Mouse (Mus musculus) midbrain, embryonic 15.5 days (tissue): ENCODE results near the gene Fam90a1a. TPM values are rescaled to one million over a fixed set of nuclear protein-coding genes. Genes with fewer than 3 reads are reported as not detected.
"Not testable (repeated sequence)": the region's sequence is repeated elsewhere in the genome, so short reads cannot be mapped to it uniquely, and the experiment has no call there.

Experiments used
- ATAC-seq: fragments of 200-750 bp; cut with Nextera tagmentation; replicated peaks from 2 replicates; pipeline ENCODE4 v1.8.0; 2017; ENCODE audit warnings: moderate TSS enrichment
- H3K27ac ChIP-seq: fragments of 300-500 bp; sonication (generic); 2 replicates; pipeline ENCODE4 v1.5.1; 2015; ENCODE audit warnings: mild to moderate bottlenecking, inconsistent platforms
- H3K27me3 ChIP-seq: fragments of 300-500 bp; sonication (generic); replicated peaks from 2 replicates; pipeline ENCODE4 v1.6.1; 2015; ENCODE audit warnings: inconsistent platforms
- H3K36me3 ChIP-seq: fragments of 300-500 bp; sonication (generic); replicated peaks from 2 replicates; pipeline ENCODE4 v1.6.1; 2015; ENCODE audit warnings: inconsistent platforms
- H3K4me1 ChIP-seq: fragments of 300-500 bp; sonication (generic); 2 replicates; pipeline ENCODE4 v1.6.1; 2015; ENCODE audit warnings: inconsistent platforms
- H3K4me2 ChIP-seq: fragments of 300-500 bp; sonication (generic); 2 replicates; pipeline ENCODE4 v1.6.1; 2015; ENCODE audit warnings: inconsistent platforms, mild to moderate bottlenecking, moderate library complexity
- H3K4me3 ChIP-seq: fragments of 300-500 bp; sonication (generic); 2 replicates; pipeline ENCODE4 v1.5.1; 2015; ENCODE audit warnings: mild to moderate bottlenecking, inconsistent platforms
- H3K9ac ChIP-seq: fragments of 300-500 bp; sonication (generic); 2 replicates; pipeline ENCODE4 v1.6.1; 2015; ENCODE audit warnings: mild to moderate bottlenecking, inconsistent platforms
- H3K9me3 ChIP-seq: fragments of 300-500 bp; sonication (generic); 2 replicates; pipeline ENCODE4 v1.6.1; 2016; ENCODE audit warnings: inconsistent platforms
- WGBS: fragments of 180-500 bp; shearing (Covaris S2); methylation state at CpG from one replicate; pipeline ENCODE4 v1.1.7; 2015; ENCODE audit warnings: mixed read lengths; 5-methylcytosine and 5-hydroxymethylcytosine counted together
- polyA plus RNA-seq: library from polyadenylated mRNA; unstranded; fragments of >200 nt; fragmentation: Nextera tagmentation; extraction: Ambion mirVana; gene quantifications from 2 replicates; pipeline ENCODE4 v1.2.1, GENCODE M21; 2015

The Fam90a1a gene
- not detected in 2 replicates for polyA plus RNA-seq

GRCm38 (mm10) chr8:21958414-21958813 lies at the start of gene Fam90a1a:
Gene Fam90a1a, plus strand, starts transcription at chr8:21958714.
- Histone ChIP-seq H3K4me1 (no peaks in the 10 kb centered on the region), H3K27ac (no peak within 1 kb of the TSS), H3K9ac (no peak within 1 kb of the TSS), H3K9me3 (no peaks in the 10 kb centered on the region), H3K4me2 (no peak within 1 kb of the TSS), H3K4me3 (no peak within 1 kb of the TSS), H3K36me3 (no peaks in the 10 kb centered on the region), H3K27me3 (no peaks in the 10 kb centered on the region)
- ATAC-seq = no peak
- WGBS = 93% methylated on average over 2 of the region's 2 CpGs

GRCm38 (mm10) chr8:21911931-21912330 lies 46.6 kb upstream of the Fam90a1a start:
- no peak overlapping the region for H3K4me2 ChIP-seq
- no peaks in the 10 kb centered on the region for H3K4me1 ChIP-seq
- H3K27me3 ChIP-seq = no peaks in the 10 kb centered on the region
- WGBS = 8% methylated on average over 1 of the region's 1 CpGs
- no peak overlapping the region for H3K27ac ChIP-seq
- no peak for ATAC-seq
- H3K36me3 ChIP-seq = no peaks in the 10 kb centered on the region
- H3K9me3 ChIP-seq = no peaks in the 10 kb centered on the region
- H3K9ac ChIP-seq = no peak overlapping the region
- H3K4me3 ChIP-seq = no peak overlapping the region

GRCm38 (mm10) chr8:21912554-21912953 lies 46.0 kb upstream of the Fam90a1a start:
- no peak overlapping the region for H3K4me2 ChIP-seq
- H3K36me3 ChIP-seq = no peaks in the 10 kb centered on the region
- H3K27ac ChIP-seq = no peak overlapping the region
- no peaks in the 10 kb centered on the region for H3K9me3 ChIP-seq
- no peaks in the 10 kb centered on the region for H3K4me1 ChIP-seq
- no peaks in the 10 kb centered on the region for H3K27me3 ChIP-seq
- ATAC-seq = no peak
- H3K4me3 ChIP-seq = no peak overlapping the region
- 20% methylated on average over 2 of the region's 2 CpGs for WGBS
- H3K9ac ChIP-seq = no peak overlapping the region

GRCm38 (mm10) chr8:21915625-21916024 lies 42.9 kb upstream of the Fam90a1a start:
- Histone ChIP-seq H3K4me1 (no peaks in the 10 kb centered on the region), H3K27ac (no peak overlapping the region), H3K4me2 (no peak overlapping the region), H3K9ac (no peak overlapping the region), H3K36me3 (no peaks in the 10 kb centered on the region), H3K4me3 (no peak overlapping the region), H3K9me3 (no peaks in the 10 kb centered on the region), H3K27me3 (no peaks in the 10 kb centered on the region)
- no peak for ATAC-seq
- WGBS = 88% methylated on average over 3 of the region's 3 CpGs

- not testable (repeated sequence) for H3K27ac ChIP-seq, H3K4me2 ChIP-seq, H3K36me3 ChIP-seq, H3K4me1 ChIP-seq, H3K9me3 ChIP-seq, H3K27me3 ChIP-seq, H3K9ac ChIP-seq, H3K4me3 ChIP-seq
- ATAC-seq = 0 out of 2 replicates have a peak, but pooled peaks have one; percentile 27
- 44% methylated on average over 3 of the region's 3 CpGs for WGBS
Observed at GRCm38 (mm10) chr8:21930754-21931153, 27.8 kb upstream of the Fam90a1a start.

- no peaks in the 10 kb centered on the region for H3K36me3 ChIP-seq
- no peak for ATAC-seq
- no peak within 1 kb of the TSS for H3K4me3 ChIP-seq
- no peaks in the 10 kb centered on the region for H3K27me3 ChIP-seq
- 92% methylated on average over 6 of the region's 6 CpGs for WGBS
- H3K27ac ChIP-seq = no peak within 1 kb of the TSS
- H3K9me3 ChIP-seq = no peaks in the 10 kb centered on the region
- no peak within 1 kb of the TSS for H3K4me2 ChIP-seq
- no peaks in the 10 kb centered on the region for H3K4me1 ChIP-seq
- H3K9ac ChIP-seq = no peak within 1 kb of the TSS
Observed at GRCm38 (mm10) chr8:21932610-21933009, 25.9 kb upstream of the Fam90a1a start, which contains the start of gene Defb15. Gene Defb15, minus strand, starts transcription at chr8:21932710.

GRCm38 (mm10) chr8:21938052-21938451 lies 20.5 kb upstream of the Fam90a1a start, which contains the start of gene Defb35:
Gene Defb35, plus strand, starts transcription at chr8:21938352.
- ATAC-seq, H3K9me3 ChIP-seq, H3K9ac ChIP-seq, H3K36me3 ChIP-seq, H3K27ac ChIP-seq, H3K4me3 ChIP-seq, H3K4me1 ChIP-seq, H3K27me3 ChIP-seq, H3K4me2 ChIP-seq: not testable (repeated sequence)
- 86% methylated on average over 4 of the region's 4 CpGs for WGBS

GRCm38 (mm10) chr8:21946462-21946861 lies 12.1 kb upstream of the Fam90a1a start, which contains the start of gene Defb13:
Gene Defb13, plus strand, starts transcription at chr8:21946762.
- Histone ChIP-seq H3K9ac (no peak within 1 kb of the TSS), H3K27me3 (no peaks in the 10 kb centered on the region), H3K4me1 (no peaks in the 10 kb centered on the region), H3K27ac (no peak within 1 kb of the TSS), H3K4me3 (no peak within 1 kb of the TSS), H3K9me3 (no peaks in the 10 kb centered on the region), H3K36me3 (no peaks in the 10 kb centered on the region), H3K4me2 (no peak within 1 kb of the TSS)
- ATAC-seq = no peak
- WGBS = 84% methylated on average over 6 of the region's 6 CpGs

- no peak overlapping the region for H3K4me2 ChIP-seq
- H3K4me3 ChIP-seq = no peak overlapping the region
- H3K9me3 ChIP-seq = no peaks in the 10 kb centered on the region
- H3K4me1 ChIP-seq = no peaks in the 10 kb centered on the region
- H3K36me3 ChIP-seq = no peaks in the 10 kb centered on the region
- WGBS = 64% methylated on average over 9 of the region's 9 CpGs
- H3K27me3 ChIP-seq = no peaks in the 10 kb centered on the region
- H3K9ac ChIP-seq = no peak overlapping the region
- H3K27ac ChIP-seq = no peak overlapping the region
- no peak for ATAC-seq
Observed at GRCm38 (mm10) chr8:21947311-21948017, 11.1 kb upstream of the Fam90a1a start.

GRCm38 (mm10) chr8:21955321-21955720 lies 3.2 kb upstream of the Fam90a1a start:
- ATAC-seq = peak; percentile 54; the same call in 1 of the 2 replicates
- Histone ChIP-seq H3K4me2 (no peak overlapping the region), H3K4me1 (no peaks in the 10 kb centered on the region), H3K27ac (no peak overlapping the region), H3K4me3 (no peak overlapping the region), H3K9ac (no peak overlapping the region), H3K9me3 (no peaks in the 10 kb centered on the region), H3K27me3 (no peaks in the 10 kb centered on the region), H3K36me3 (no peaks in the 10 kb centered on the region)
- WGBS = 7% methylated on average over 9 of the region's 9 CpGs

DNA sequence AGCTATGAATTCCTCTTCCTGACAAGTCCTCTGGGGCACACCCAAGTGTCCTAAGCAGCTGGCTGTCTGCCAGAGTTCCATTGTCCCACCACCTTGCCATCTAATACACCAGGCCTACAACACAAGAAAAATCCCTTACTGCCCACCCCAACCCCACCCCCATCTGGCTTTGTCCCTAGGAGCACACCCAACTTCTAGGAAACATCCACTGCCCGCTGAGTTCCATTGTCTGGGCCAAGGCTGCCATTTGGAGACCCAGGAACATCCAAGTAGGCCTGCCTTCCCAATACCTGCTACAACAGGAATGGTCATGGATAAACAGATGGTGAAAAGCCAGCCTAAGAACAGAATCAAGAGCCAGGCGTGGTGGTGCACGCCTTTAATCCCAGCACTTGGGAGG lies 2.2 kb upstream of the Fam90a1a start:
- Histone ChIP-seq H3K9me3 (no peaks in the 10 kb centered on the region), H3K9ac (no peak overlapping the region), H3K36me3 (no peaks in the 10 kb centered on the region), H3K27ac (no peak overlapping the region), H3K4me1 (no peaks in the 10 kb centered on the region), H3K27me3 (no peaks in the 10 kb centered on the region), H3K4me2 (no peak overlapping the region), H3K4me3 (no peak overlapping the region)
- 82% methylated on average over 3 of the region's 3 CpGs for WGBS
- ATAC-seq = no peak

GRCm38 (mm10) chr8:21966646-21967045 lies 8.1 kb downstream of the Fam90a1a start:
- Histone ChIP-seq H3K4me3 (no peak overlapping the region), H3K4me1 (no peaks in the 10 kb centered on the region), H3K27ac (no peak overlapping the region), H3K27me3 (no peaks in the 10 kb centered on the region), H3K9ac (no peak overlapping the region), H3K9me3 (no peaks in the 10 kb centered on the region), H3K36me3 (no peaks in the 10 kb centered on the region), H3K4me2 (no peak overlapping the region)
- no peak for ATAC-seq
- WGBS = 83% methylated on average over 1 of the region's 1 CpGs

GRCm38 (mm10) chr8:21969475-21969874 lies 11.0 kb downstream of the Fam90a1a start, which contains the start of gene Ccdc70:
Gene Ccdc70, plus strand, starts transcription at chr8:21969775.
- no peaks in the 10 kb centered on the region for H3K9me3 ChIP-seq
- H3K36me3 ChIP-seq = no peaks in the 10 kb centered on the region
- no peak within 1 kb of the TSS for H3K4me3 ChIP-seq
- WGBS = 87% methylated on average over 3 of the region's 3 CpGs
- no peak within 1 kb of the TSS for H3K4me2 ChIP-seq
- H3K9ac ChIP-seq = no peak within 1 kb of the TSS
- no peak within 1 kb of the TSS for H3K27ac ChIP-seq
- no peak for ATAC-seq
- H3K4me1 ChIP-seq = no peaks in the 10 kb centered on the region
- H3K27me3 ChIP-seq = no peaks in the 10 kb centered on the region
